Mouse (Mus musculus) ES-E14 (cell line): ENCODE measurements around the gene Cnot10.

Source experiments
- CHD2 ChIP-seq: IDR thresholded peaks from 2 replicates; pipeline ENCODE4 v1.6.1; 2014; ENCODE audit warnings: mild to moderate bottlenecking, low read depth, low read length, inconsistent platforms
- HCFC1 ChIP-seq: IDR thresholded peaks from 2 replicates; pipeline ENCODE4 v1.6.1; 2012; ENCODE audit warnings: low read length, inconsistent platforms, borderline replicate concordance; ENCODE audit not compliant: insufficient read depth
- MAFK ChIP-seq: IDR thresholded peaks from 2 replicates; pipeline ENCODE4 v1.6.1; 2014; ENCODE audit warnings: mild to moderate bottlenecking, low read depth, low read length, inconsistent platforms; ENCODE audit not compliant: insufficient read depth

DNA sequence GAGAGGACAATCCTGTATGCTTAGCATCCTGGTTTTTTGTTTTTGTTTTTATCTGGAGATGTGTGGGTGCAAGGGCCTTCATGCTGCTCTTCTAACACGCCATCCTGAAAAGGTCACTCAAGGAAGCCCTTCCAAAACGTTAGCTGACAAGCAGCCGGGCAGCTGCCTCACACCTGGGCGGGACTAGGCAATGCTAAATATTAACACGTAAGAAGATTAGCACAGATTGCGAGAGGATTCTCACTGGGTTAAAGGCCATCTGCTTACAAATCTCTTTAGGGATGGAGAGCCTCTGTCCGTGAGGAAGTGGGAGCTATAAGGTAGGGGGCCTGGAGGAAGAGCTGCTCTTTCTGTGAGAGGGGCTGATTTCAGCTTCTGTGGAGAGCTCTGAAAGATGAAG, 22.0 kb upstream of the Cnot10 start:
- TF ChIP-seq HCFC1, result no peak
- TF ChIP-seq CHD2, result no peak
- no peak for TF ChIP-seq MAFK
